Mouse (Mus musculus) naive thymus-derived CD4-positive, alpha-beta T cell, adult 2 months (primary cell): ENCODE results near the gene Ier5l.
A peak's percentile ranks its signal among the peaks of the same experiment; 100 is the strongest.

Experiments used
- DNase-seq: peaks from one replicate; pipeline ENCODE4 v3.0.0-alpha.2; 2011; ENCODE audit warnings: low read depth

Gene Ier5l

GRCm38 (mm10) chr2:30441518-30442497 lies 32.2 kb downstream of the Ier5l start:
- DNase-seq: peak; percentile 82

GRCm38 (mm10) chr2:30440701-30441517 lies 33.1 kb downstream of the Ier5l start:
- peak; percentile 92 for DNase-seq

DNA sequence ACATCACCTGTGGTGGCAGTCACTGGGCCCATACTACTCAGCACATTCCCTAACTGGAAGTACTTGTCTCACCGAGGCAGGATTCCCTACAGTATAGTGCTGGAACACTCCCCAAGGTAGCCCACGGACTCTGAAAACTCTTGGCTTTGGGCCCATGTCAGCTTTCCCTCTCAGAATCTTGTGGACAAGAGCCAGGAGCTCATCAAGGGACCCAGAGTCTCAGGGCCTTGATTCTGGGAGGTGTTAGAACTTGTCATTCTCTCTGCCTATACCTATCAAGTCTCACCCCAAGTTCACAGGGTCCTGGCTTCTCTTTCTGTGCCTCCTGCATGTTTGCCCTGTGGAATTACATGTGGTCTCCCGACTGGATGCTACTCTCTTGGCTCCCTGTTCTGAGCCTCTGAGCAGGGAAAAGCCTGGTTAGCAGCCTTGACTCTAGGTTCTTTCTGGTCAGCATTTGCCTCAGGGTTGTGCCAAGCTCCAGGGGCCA lies 33.8 kb downstream of the Ier5l start:
- DNase-seq: no peak

GRCm38 (mm10) chr2:30439631-30440030 lies 34.4 kb downstream of the Ier5l start:
- no peak for DNase-seq

DNA sequence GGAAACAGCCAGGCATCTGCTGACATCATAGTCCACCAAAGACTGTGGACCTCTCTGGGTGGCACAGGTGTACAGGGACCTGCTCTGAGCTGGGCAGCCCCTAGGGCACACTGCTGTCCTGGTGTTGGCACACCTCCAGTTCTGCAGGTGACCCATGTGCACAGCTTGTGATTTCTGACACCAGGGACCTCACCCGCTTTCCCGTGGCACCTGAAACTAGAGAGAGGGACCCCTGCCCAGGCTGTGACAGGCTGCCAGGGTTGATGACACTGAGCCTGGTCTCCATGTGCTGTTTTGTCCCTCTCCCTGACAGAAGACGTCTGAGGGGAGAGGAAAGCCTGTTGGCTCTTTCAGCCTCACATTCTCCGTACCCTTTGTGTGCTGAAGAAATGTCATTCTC lies 36.2 kb downstream of the Ier5l start:
- no peak for DNase-seq

DNA sequence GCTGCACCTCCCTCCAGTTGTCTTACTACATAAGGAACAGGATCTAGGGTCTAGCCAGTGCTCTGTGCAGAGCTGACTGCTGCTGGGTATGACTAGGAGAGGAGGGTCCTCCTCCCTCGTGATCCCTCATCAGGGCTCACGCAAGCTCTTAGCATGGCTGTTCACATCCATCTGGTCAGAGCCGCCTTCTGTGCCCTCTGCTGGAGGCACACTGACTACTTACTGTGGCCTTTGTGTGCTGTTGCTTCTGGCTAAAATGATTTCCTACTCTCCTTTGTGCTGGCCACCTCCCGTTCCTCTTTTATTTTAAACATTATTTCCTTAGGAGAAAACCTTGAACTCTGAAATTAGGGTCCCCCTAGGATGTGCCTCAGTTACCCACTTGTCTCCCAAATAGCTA lies 37.2 kb downstream of the Ier5l start:
- DNase-seq: no peak

- no peak for DNase-seq
These were observed 37.9 kb downstream of the Ier5l start for GRCm38 (mm10) chr2:30436156-30436545.

DNA sequence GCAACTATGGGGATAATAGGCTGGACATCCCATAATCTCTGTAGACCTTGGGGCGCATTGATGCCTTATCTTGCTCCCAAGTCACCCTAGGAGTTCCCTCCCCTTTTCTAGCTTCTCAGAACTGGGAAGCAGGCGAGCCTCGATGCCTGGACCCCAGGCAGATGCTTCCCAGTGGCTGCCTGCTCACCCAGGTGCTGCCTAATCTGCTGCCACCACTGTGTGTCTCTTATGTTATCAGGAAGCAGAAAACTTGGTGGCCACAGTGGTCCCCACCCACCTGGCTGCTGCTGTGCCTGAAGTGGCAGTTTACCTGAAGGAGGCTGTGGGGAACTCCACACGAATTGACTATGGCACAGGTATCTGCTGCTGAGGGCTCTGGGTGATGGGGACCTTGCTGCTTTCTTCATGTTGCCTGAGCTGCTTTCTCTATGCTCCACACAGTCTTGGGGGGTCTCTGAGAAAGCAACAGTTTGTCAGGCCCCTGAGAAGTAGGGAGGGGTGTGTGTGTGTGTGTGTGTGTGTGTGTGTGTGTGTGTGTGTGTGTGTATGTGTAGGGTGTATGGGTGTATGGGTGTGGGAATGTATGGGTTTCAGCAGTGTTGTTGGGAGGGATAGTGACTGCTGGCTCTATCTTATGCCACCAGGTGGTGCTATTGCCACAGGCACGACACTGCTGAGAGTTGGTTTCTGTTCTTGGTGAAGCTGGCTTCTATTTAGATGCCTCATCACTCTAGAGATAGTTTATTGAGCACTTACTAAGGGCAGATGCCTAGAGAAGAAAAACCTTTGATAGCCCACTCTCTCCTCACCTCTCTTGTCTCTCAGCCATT lies 38.5 kb downstream of the Ier5l start:
- DNase-seq: peak; percentile 85

DNA sequence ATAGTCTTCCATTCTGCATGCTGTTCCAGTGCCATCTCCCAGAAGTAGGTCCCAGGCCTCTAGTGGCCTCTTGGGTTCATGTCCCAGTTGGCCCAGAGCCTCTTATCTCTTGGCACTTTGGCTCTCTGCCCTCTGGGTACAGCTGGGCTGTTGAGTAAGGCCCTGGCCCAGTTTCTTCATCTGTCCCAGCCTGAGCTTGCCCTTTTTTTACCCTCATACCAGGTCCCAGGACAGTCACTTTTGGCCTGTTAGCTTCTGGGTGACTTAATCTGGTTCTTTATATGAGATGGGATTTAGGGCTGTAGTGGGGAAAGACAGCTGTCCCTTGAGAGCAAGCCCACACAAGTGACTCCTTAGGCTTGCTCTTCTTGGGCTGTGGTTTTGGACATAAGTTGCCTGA lies 44.9 kb downstream of the Ier5l start:
- DNase-seq: no peak
